Mouse (Mus musculus) heart, postnatal 25 days (tissue): ENCODE results near the gene Metrn. TPM values are rescaled to one million over a fixed set of nuclear protein-coding genes. Genes with fewer than 3 reads are reported as not detected.

Experiments
- DNase-seq: peaks from one replicate; pipeline ENCODE4 v3.0.0; 2022; ENCODE audit warnings: low spot score
- intact Hi-C: fragments of 180-260 bp; cut with DNase I; formaldehyde crosslinking; loops from one replicate; pipeline ENCODE4 v1.15.1; 2025
- total RNA-seq, 2 experiments: library from RNA; stranded (reverse); gene quantifications; 2 replicates each; pipeline ENCODE4 v1.2.3; 2021

Metrn gene
- 10 to 100 TPM; 74.4 to 75.1 TPM for total RNA-seq

DNA sequence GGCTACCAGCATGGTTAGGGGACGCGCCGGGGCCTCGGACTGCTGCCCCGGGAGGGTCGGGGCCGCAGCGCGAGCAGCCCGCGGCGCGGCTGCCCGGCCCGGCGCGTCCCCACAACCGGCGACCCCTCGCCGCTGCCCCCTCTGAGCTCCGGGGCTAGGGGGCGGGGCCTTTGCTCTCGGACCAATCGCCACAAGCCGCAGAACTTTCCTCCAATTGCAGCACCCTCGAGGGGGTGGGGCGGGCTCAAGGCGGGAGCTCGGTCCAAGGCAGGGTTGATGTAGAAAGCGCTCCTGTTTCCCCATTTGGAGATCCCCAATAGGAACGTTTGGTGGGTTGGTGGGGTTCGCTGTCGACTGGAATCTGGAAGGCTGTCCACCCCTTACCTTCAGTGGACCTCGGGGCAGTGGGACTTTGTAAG, at the start of gene Metrn:
Gene Metrn, minus strand, starts transcription at position 186 of the 419 bp plus-strand sequence.
- peak; percentile 84 for DNase-seq
- intact Hi-C loops: loop anchor here (2.0 kb wide), 1 partner anchor 26 kb away; the partner anchor contains the start of gene Wdr24

DNA sequence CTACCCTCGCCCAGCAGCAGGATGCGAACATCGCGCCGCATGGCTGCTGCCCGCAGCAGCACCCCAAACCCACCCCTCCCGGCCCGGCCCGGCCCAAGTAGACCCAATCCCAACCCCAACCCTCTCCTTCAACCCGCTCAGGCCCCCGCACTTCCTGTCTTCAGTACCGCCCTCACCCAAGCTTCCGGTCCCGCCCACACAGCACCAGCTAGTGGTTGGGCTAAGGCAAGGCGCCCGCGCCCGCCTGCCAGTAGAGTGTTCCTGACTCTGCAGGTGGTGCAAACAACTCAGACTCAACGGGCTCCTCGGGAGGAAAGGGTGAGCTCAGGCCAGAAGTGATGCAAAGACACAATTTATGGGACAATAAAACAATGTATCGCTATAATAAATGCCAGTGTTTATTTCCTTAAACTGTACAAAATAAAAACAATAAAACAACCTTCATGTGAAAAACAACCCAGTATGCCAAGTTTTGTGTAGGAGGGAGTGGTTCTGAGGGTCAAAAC, 47.5 kb upstream of the Metrn start, which contains the start of gene Rhot2:
Gene Rhot2, minus strand, starts transcription at position 456 of the 506 bp plus-strand sequence.
- intact Hi-C loops: loop anchor here (1.0 kb wide), 1 partner anchor 15 kb away; no protein-coding TSS in a partner anchor
- peak; percentile 89 for DNase-seq

DNA sequence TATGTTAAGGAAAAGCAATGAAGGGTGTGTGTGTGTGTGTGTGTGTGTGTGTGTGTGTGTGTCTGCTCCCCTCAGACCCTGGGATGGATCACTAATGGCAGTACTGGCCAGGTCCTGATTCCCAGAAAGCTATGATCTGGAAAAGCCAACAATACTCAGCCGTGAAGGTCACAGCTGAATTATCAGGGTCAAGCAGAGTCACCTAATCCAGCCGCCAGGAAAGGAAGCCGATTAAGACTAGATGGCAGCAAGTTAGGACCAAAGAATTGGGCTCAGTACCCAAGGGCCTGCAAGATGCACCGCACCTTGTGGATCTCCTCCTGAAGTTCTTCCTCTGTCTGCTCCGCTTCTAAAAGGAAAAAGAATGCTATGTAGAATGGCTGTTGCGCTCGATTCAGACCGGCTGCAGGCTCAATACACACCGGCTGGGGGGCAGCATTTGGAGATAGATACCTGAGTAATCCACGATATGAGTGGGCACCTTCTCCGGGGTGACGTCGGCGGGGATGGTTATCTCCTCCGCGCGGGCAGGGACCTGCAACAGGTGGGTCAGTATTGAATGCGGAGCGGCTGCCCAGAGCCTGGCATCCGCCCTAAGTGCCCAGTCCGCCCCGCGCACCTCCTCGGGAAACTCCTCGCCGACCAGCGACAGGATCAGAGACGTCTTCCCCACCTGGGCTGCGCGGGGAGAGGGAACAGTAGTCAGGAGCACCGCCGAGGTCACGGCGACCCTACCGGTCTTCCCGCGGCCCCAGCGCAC, 46.9 kb upstream of the Metrn start:
- no peak for DNase-seq
- intact Hi-C loops: loop anchor here (1.0 kb wide), 1 partner anchor 15 kb away; no protein-coding TSS in a partner anchor

DNA sequence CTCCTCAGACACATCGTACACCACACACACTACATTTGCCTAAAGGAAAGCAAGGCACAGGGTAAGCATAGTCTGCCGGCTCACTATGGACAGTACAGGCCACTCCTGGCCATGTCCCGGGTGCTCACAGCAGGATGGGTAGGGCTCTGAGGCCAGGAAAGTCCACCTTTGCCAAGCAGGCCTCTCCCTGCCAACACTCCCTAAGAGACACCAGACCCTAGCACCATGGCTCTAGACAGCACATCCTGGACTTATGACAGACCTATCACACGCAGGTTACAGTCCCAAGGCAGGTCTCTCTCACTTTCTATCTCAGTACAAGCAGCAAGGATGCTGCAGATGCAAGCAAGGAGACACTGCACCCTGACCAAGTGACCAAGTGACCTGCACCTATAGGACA, 46.2 kb upstream of the Metrn start:
- no peak for DNase-seq
- intact Hi-C loops: no loop called here

DNA sequence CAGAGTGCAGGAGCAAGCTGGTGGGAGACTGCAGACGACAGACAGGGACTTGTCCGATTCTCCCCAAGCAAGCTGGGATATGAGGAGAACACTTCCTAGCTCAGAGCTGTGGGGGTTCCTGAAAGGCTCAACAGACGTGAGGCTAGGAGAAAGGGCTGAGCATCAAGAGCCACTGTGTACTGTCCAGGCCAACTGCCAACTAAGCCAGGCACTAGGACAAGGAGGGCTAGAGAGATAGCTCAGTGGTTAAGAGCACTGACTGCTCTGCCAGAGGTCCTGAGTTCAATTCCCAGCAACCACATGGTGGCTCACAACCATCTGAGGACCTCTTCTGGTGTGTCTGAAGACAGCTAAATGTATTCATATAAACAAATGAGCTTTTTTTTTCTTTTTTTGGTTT, 45.6 kb upstream of the Metrn start:
- intact Hi-C loops: no loop called here

DNA sequence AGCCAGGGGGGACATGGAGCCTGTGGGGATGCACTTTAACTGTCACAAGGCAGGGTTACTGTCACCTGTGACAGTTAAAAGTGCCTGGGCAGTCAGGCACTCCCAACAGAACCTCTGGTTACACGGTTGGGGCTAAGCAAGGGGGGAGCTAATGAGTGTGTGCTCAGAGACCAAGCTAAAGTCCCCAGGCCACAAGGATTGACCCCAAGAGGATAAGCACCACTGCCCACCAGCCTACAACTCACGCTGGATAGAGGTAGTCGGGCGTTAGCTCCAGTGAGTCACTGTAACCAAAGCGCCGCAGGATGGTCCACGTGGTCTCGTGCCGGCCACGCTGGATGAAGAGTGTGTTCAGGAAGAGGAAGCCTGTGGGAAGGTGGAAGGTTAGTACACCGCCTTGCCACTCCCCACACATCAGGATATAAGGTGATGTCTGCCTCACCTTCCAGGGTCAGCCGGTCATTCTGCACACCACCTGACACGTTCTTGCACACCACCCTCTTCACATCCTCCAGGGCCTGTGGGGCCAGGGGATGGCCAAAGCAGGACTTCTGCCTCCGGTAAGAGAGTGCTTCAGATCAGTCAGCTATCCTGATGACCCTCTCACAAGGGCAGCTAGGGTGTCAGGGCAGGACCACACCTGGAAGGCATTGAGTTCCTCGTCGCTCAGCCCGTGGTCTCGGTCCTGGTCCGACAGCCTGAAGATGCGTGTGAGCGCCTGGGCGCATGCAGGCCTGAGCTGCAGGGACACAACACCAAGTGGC, 44.4 kb upstream of the Metrn start, which contains the start of gene Gm20683:
Gene Gm20683, minus strand, starts transcription at position 647 of the 764 bp plus-strand sequence.
- DNase-seq: no peak
- intact Hi-C loops: no loop called here

More for the DNA sequence above, 45.6 kb upstream of the Metrn start:
- no peak for DNase-seq

DNA sequence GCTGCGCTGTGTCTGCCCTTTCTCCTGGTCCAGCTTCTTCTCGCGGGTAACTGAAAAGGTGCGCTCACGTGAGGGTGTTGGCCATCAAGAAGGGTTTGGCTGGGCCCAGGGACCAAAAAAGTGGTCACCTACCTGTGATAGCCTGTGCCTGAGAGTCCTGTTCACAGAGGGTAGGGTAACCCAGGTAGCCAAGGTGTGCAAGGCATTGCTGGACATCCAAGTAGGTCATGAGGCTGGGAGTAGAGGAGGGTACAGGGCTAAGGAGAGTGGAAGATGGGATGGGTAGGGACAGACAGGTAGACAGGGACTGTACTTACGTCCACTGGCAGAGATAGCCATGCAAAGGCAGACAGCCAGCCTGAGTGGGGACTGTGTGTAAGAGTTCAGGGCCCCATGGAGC, 43.6 kb upstream of the Metrn start:
- DNase-seq: no peak
- intact Hi-C loops: no loop called here

DNA sequence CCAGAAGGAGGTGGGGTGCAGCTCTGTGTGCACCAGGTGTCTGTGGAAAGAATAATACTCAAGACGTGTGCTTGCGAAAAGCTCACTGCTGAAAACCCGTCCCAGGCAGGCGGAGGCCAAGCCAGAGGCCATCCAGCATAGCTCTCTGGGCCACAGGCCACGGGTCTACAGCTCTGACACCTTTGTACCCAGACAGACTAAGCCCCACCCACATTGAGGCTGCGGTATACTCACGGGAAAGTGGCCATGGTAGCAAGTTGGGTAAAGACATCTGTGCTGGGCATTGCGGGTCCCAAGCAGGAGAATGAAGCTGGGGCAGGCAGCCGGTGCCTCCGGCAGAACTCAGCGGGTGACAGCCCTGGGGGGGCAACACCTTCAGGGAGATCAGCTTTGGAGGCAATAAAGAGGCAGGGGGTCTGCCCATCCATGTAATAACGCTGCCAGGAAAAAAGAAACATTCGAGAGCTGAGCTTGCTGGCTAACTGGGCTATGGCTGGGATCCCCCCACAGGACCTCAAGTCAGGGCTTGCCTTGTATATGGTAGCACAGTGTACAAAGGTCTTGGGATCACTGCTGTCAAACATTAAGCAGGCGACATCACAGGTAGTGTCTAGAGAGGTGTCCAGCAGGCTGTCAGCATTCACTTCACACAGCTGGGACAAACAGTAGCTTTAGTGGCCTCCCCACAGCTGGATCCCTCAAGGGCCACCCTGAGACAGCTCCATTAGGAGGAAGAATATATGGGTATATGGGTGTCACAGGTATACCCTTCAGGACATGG, 42.7 kb upstream of the Metrn start:
- DNase-seq: no peak
- intact Hi-C loops: no loop called here

DNA sequence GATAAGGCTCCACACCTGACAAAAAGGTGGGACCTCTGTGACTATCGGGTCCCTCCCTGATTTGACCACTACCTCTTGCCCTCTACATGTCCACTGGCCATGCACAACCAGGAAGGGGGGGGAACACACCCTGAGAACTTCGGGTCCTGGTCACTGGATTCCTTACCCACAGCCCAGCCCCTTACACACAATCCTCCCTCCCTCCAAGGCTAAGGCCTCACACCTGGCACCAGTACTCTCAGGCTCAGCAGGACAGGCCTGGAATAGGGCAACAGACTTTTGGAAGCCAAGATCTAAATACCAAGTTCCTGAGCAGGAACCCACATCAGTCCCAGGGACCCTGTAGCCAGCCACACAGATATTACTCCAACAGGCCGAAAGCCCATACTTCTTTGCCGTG, 42.0 kb upstream of the Metrn start:
- no peak for DNase-seq
- intact Hi-C loops: no loop called here

DNA sequence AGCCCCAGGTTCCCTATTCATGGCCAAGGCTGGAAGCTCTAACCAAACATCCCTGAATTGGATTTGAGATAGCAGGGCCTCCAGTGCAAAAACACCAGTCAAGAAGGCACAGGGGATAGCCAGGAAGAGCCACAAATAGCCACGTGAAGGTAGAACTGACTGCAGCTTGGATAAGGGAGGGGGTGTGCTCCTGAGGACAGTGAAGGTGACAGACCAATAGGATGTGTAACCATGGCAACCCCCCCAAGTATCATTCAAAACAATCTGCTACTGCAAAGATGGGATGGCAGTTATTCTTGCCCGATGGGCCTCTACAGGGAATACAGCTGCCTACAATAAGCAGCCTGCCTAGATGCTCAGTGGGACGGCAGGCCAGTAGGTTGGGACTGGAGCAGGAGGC, 40.6 kb upstream of the Metrn start:
- DNase-seq: no peak
- intact Hi-C loops: no loop called here

DNA sequence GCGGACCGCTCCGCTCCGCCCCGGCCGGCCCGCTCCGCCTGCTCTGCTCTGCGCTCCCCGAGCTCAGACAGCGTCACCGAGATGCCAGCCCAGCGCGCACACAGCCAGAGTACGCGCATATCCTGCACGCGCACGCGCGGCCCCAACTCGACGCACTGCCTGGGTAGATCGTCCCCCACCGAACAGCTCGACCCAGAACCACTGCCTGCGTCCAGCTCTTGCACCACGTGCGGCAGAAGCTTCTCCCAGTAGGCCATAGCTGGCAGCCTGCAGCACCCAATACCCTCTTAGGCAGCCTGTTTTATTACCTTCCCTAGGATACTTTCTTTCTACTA, 40.1 kb upstream of the Metrn start, which contains the start of gene Rhbdl1:
Gene Rhbdl1, minus strand, starts transcription at position 220 of the 335 bp plus-strand sequence.
- DNase-seq: peak; percentile 51
- intact Hi-C loops: no loop called here

DNA sequence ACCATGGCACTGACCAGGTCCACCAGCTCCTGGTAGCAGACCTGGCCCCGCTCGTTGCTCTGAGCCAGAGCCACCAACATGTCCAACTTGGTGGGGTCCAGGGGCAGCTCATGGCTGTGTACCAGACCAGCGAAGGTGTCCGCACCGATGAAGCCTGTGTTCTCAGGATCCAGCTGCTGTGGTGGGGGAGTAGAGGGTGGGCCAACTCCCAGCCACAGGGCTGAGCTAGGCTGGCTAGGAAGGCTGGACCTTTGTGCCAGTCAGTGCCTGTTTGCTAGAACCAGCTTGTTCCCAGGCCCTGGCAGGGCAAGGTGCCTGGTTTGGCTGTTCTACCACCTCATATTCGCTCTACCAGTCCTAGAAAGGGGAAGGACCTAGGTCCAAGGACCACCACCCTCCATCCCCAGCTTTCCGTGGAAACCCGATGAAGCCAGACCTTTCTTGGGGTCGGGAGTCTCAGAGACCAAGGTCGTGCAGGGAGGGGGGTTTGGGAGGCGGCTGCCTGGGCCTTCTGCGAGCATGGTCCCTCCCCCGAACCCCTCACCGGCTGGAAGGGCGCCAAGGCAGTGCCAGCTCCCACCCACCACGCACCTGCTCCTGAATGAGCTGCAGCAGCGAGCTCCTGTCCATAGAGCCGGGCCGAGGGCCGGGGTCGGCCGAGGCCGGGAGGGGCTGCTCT, 39.6 kb upstream of the Metrn start:
- intact Hi-C loops: no loop called here
- no peak for DNase-seq

DNA sequence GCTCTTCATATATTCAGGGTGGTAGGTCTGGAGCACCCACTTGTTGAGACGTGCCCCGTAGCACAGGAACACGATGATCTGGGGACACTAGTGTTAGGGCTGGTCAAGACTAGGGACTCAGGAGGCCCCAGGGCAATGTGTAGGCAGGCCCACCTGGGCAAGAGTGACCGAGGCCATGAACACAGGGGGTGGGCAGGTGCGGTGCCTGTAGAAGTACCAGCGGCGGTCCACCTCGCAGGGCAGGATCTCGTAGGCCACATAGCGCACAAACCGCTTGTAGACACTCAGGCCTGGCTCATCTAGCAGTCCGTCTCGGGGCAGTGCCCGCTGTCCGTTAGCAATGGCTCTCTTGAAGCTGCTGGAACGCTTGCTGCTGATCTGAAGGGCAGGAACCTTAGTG, 38.9 kb upstream of the Metrn start:
- intact Hi-C loops: no loop called here

DNA sequence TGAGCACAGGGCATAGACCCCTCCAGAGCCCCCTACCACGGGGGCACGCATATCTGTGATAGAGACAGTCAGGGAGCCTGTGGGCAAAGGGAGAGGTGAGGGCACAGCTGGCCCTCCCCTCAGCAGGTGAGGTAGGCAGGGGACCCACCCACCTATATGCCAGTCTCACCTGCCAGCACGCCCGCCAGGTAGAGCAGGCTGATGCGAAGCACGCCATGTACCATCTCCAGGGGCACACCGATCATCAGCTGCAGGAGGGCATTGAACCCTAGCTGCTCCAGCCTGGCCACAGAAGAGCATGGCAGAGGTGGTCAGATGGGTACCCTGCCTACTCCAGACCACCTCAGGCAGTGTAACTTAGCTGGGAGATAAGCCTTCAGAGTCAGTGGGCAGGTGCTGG, 38.4 kb upstream of the Metrn start:
- DNase-seq: no peak
- intact Hi-C loops: no loop called here

More for the DNA sequence above, 38.9 kb upstream of the Metrn start:
- DNase-seq: no peak

DNA sequence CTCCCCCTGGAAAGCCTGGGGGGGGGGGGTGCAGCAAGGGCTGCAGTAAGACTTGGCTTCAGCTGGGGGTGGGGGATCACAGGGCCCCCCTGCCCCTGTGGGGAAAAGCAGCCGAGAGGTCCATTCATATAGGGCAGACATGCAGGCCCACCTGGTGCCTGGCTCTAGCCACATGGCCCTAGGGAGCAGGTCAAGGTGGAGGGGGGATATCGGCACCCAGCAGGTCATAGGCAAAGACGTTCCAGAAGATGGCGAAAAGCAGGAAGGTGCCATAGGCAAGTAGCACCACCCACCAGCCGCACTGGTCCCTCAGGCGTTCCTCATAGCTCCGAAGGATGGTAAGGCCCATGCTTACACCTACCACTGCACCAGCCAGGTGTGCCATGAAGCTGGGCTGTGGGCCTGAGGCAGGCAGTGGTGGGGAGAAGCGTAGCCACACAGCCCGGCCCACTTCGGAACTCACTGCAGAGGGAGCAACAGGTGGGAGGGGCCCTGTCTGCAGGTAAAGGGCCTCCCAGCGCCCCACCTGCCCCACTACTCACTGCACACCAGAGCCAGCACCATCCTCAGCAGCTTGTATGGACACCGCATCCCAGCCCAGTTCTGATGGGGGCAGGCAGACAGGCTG, 37.8 kb upstream of the Metrn start:
- no peak for DNase-seq
- intact Hi-C loops: loop anchor here (5.0 kb wide), 1 partner anchor 33 kb away; the partner anchor contains the start of gene Mcrip2

DNA sequence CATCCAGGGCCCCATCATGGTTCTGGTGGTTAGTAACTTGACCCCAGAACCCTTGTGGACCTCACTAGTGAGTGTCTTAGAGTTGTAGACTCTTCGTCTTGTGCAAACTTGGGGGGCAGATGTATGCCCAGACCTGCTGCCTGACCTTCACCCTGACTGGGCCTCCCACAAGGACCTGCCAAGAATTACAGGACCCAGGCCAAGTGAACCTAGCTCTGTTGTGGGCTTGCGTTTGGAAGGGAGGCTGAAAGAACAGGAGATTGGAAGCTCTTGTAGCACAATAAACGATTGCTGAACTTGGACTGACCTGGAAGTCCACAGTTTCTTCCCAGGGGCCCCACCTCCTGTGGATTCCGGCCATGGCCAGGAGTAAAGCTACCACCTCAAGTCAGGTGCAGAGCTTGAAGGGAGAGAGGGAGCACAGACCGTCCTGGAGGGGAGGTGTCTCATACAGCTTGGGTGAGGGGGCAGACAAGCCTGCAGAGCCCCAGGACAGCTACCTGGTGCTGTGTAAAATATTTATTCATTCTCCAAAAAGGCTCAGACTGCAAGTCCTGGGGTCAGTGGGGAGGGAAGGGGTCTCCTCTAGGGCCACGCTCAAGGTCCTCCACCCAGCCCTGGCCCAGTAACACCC, 37.1 kb upstream of the Metrn start:
- DNase-seq: no peak
- intact Hi-C loops: loop anchor here (5.0 kb wide), 1 partner anchor 33 kb away; the partner anchor contains the start of gene Mcrip2

DNA sequence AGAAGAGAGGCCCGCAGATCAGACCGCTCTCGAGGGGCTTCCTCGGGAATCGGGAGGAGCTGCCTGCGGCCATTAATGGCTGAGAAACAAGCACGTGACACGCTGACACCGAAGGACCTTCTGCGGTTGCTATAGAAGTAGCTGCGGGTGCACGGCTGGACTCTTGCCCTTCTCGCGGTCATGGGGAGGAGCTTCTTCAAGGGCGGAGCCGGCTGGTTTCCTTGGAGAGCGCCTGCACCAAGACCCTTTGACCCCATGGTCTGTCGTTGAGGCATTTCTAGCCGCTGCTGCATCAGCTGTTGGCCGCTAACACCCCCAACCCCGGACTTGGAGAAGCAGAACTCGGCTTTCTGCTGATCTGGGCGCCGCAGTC, 36.3 kb upstream of the Metrn start, which contains the start of gene Stub1:
Gene Stub1, minus strand, starts transcription at position 114 of the 373 bp plus-strand sequence.
- intact Hi-C loops: loop anchor here (5.0 kb wide), 1 partner anchor 34 kb away; the partner anchor contains the start of gene Mcrip2
- peak; percentile 88 for DNase-seq
